Mouse (Mus musculus) brain, embryonic 14.5 days (tissue): ENCODE measurements around the gene Smg1.

Experiments
- CTCF ChIP-seq: fragments of 200-500 bp; IDR thresholded peaks from 2 replicates; pipeline ENCODE4 v1.5.1; 2012; ENCODE audit warnings: inconsistent platforms, mild to moderate bottlenecking, moderate library complexity, borderline replicate concordance; ENCODE audit not compliant: insufficient read depth, insufficient read length; ENCODE audit errors: extremely low read depth
- POLR2A ChIP-seq: fragments of 200-500 bp; IDR thresholded peaks from 2 replicates; pipeline ENCODE4 v1.6.1; 2012; ENCODE audit warnings: mild to moderate bottlenecking, inconsistent platforms, borderline replicate concordance; ENCODE audit not compliant: poor library complexity, insufficient read depth, insufficient read length, severe bottlenecking; ENCODE audit errors: extremely low read depth

DNA sequence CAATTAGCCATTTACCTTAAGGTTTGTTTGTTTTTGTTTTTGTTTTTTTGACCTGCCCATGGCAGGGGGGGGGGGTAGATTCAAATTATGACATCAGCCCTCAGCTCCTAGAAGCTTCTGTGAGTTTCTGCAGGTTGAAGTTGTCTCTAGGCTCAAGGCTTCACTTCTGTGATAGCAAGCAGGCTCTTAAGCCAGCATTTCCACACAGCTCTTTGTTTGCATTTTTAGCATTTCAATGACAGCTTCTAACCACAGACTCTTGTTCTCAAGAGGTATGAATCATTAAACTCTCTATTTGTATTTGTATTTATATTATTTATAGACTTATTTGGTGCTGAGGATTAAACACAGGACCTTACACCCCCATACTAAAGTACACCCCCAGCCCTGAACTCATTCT is 15.0 kb upstream of the Smg1 start:
- no peak for TF ChIP-seq POLR2A
- no peak for TF ChIP-seq CTCF
